Mouse (Mus musculus): ENCODE measurements at regions not wholly inside any gene's neighbourhood (a gene's known extent, or its start where the extent isn't known, plus 50 kb on each side); places are given as distances from the start of the nearest gene placed in this dataset.
A peak's percentile ranks its signal among the peaks of the same experiment; 100 is the strongest.

DNA sequence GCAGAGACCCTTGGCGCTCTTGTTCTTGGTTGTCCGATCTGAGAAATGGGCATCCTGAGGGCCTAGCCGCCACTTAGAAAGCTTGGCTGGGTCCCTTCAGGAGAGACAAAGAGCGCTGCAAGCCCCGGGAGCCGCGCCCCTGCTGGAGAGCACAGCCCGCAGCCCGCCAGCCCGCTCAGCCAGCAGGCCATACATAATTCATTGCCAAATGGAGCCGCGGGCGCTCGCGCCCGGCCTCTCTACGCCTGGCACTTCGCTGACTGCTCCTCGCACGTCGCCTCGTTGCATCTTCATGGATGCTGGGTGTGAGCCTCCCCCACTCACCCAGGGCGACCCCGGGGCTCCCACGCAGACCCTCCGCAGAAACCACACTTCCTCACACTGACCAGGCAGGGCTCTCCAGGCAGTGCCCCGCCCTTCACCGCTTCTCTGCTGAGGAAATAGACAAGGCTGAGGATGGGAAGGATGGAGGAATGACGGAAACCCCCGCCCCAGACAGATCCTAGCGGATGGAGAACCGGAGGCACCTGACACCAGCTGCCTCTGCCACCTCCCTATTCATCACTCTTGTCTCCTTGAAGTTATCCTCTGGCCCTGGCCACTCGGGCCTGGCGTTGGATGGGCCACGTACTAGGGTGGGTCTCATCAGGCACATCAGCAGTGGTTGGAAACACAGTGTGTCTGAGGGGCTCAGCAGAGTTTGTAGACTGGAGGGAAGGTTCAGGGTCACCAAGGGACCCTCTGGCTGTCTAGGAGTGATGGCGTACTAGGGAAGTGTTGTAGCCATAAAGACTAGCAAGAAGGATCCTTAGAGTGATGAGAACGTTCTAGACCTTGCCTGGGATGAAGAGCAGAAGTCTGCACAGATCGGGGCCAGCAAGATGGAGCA, 77.6 kb downstream of the 1700001O22Rik start:
- peaks cover 18% of the 10 kb centered on the region for H3K27me3 ChIP-seq (ENCODE audit: control insufficient read depth, insufficient read depth, low read depth, low read length)
- H3K36me3 ChIP-seq (ENCODE audit: control insufficient read depth, insufficient read depth) = no peaks in the 10 kb centered on the region
- H3K9me3 ChIP-seq (replicated peaks; ENCODE audit: control insufficient read depth, low read length) = no peaks in the 10 kb centered on the region
- no peak overlapping the region for H3K9ac ChIP-seq (ENCODE audit: low read depth, low read length)
- H3K27ac ChIP-seq (ENCODE audit: low read length) = no peak overlapping the region
- H3K4me1 ChIP-seq (ENCODE audit: control insufficient read depth, low read depth, low read length) = no peaks in the 10 kb centered on the region; the same call in none of the 2 replicates
- peak overlapping the region; percentile 5; the same call in 1 of the 2 replicates for H3K4me3 ChIP-seq (ENCODE audit: low read depth, low read length)
- ATAC-seq (ENCODE audit: low read depth) = no peak
- 16% methylated on average over 38 of the region's 38 CpGs for WGBS (ENCODE audit: insufficient replicate concordance)
- H3K4me2 ChIP-seq (ENCODE audit: low read depth, low read length) = peak overlapping the region; percentile 41

DNA sequence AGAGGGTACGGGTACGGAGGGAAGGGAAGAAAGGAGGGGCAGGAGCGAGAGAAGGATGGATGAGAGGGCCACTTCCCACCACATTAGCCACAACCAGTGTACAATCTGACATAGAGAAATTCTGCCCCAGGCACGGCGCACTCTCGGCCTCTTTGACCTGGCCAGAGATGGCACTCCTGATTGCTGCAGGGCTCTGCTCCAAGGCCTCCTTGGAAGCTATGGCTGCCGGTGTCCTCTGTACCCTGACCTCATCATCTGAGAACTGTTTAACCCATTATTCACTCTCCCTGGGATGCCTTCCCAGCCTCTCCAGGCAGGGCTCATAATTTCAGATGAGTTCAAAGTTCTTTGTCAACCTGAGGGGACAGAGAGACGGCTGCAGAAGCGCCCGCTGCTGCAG, 78.3 kb downstream of the 1700001O22Rik start:
- Histone ChIP-seq H3K27ac (ENCODE audit: low read length) (no peak overlapping the region), H3K9ac (ENCODE audit: low read depth, low read length) (no peak overlapping the region), H3K4me1 (ENCODE audit: control insufficient read depth, low read depth, low read length) (no peaks in the 10 kb centered on the region; the same call in none of the 2 replicates), H3K4me2 (ENCODE audit: low read depth, low read length) (peak overlapping the region; percentile 41), H3K27me3 (ENCODE audit: control insufficient read depth, insufficient read depth, low read depth, low read length) (peaks cover 18% of the 10 kb centered on the region), H3K36me3 (ENCODE audit: control insufficient read depth, insufficient read depth) (no peaks in the 10 kb centered on the region), H3K9me3 (replicated peaks; ENCODE audit: control insufficient read depth, low read length) (no peaks in the 10 kb centered on the region), H3K4me3 (ENCODE audit: low read depth, low read length) (peak overlapping the region; percentile 5; the same call in 1 of the 2 replicates)
- 42% methylated on average over 10 of the region's 10 CpGs for WGBS (ENCODE audit: insufficient replicate concordance)
- ATAC-seq (ENCODE audit: low read depth) = no peak

DNA sequence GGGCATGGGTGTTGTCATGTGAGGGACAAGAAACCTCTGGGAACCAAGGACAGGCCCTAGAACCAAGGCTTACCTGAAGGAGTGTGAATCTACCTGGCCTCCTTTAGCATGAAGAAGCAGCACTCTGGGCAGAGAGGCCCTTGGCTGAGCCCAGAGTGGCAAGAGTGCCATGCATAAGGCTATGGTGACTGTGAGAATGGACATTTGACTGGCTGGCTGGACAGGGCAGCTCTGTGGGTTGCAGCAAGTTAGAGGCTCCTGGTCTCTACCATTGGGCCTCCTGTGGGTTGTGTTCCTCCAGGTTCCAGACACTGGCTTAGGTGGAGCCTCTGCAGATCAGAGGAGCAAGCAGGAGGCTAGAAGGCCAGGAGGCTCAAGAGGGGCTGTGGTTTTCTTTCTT, 78.9 kb downstream of the 1700001O22Rik start:
- Histone ChIP-seq H3K9ac (ENCODE audit: low read depth, low read length) (no peak overlapping the region), H3K27ac (ENCODE audit: low read length) (no peak overlapping the region), H3K36me3 (ENCODE audit: control insufficient read depth, insufficient read depth) (no peaks in the 10 kb centered on the region), H3K9me3 (replicated peaks; ENCODE audit: control insufficient read depth, low read length) (no peaks in the 10 kb centered on the region), H3K4me1 (ENCODE audit: control insufficient read depth, low read depth, low read length) (no peaks in the 10 kb centered on the region; the same call in none of the 2 replicates), H3K27me3 (ENCODE audit: control insufficient read depth, insufficient read depth, low read depth, low read length) (peaks cover 18% of the 10 kb centered on the region), H3K4me2 (ENCODE audit: low read depth, low read length) (no peak overlapping the region), H3K4me3 (ENCODE audit: low read depth, low read length) (no peak overlapping the region)
- no peak for ATAC-seq (ENCODE audit: low read depth)

DNA sequence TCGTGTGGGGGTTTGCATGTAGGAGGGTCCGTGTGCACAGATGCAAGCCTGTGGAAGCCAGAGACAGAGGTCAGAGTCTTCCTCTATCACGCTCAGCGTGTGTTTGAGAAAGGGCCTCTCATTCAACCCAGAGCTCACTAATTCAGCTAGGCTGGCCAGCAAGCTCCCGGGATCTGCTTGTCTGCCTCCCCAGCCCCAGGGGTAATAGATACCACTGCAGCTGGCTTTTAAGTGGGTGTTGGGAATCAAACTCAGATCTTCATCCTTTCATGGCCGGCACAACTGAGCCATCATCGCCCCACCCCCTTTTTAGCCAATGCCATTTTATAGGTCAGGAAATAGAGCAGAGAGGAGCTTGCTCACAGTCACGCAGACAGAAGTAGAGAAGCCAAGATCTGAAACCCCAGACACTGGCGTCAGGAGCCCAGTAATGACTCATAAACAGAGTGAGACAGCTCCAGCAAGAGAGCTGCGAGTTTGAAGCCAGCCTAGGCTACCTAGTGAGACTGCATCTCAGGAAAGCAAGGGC, 80.3 kb downstream of the 1700001O22Rik start:
- WGBS (ENCODE audit: insufficient replicate concordance) = 40% methylated on average over 10 of the region's 10 CpGs
- no peak for ATAC-seq (ENCODE audit: low read depth)
- Histone ChIP-seq H3K27ac (ENCODE audit: low read length) (no peak overlapping the region), H3K36me3 (ENCODE audit: control insufficient read depth, insufficient read depth) (no peaks in the 10 kb centered on the region), H3K4me1 (ENCODE audit: control insufficient read depth, low read depth, low read length) (peaks cover 9% of the 10 kb centered on the region), H3K9ac (ENCODE audit: low read depth, low read length) (no peak overlapping the region), H3K4me3 (ENCODE audit: low read depth, low read length) (no peak overlapping the region), H3K4me2 (ENCODE audit: low read depth, low read length) (no peak overlapping the region), H3K9me3 (replicated peaks; ENCODE audit: control insufficient read depth, low read length) (no peaks in the 10 kb centered on the region), H3K27me3 (ENCODE audit: control insufficient read depth, insufficient read depth, low read depth, low read length) (peaks cover 27% of the 10 kb centered on the region)

DNA sequence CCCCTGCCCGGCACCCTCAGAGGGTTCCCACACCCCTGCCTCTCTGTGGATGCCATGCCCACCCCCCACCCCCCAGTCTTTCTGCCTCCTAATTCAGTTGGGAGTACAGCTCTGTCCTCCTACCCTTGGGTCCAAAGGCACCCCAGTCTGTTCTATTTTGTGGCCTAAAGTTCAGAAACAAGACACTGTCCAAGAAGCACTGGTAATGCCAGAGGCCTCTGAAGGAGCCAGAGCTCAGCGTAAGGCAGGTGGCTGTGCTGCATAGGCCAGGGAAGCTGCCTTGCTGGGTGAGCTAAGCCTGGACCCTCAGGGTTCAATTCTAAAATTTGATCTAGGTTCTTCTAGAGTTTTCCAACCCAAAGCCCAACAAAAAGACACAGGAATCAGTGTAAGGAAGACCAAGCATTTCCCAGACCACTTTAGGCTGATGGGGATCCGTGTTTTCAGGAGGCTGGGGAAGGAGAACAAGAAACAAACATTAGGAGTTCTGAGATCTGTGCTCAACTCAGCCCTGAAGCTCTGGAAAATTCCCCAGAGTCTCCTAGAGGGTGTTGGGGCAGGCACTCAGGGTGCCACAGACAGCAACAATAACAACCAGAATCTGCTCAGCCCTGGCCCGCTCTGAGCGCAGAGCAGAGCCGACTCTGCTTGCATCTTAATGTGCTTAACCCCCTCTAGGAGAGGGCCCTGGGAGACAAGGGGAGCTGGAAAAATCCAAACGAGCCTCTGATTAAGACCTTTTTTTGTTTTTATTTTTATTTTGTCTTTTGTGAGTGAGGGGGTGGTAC, 81.0 kb downstream of the 1700001O22Rik start:
- Histone ChIP-seq H3K4me2 (ENCODE audit: low read depth, low read length) (no peak overlapping the region), H3K9ac (ENCODE audit: low read depth, low read length) (no peak overlapping the region), H3K27me3 (ENCODE audit: control insufficient read depth, insufficient read depth, low read depth, low read length) (peaks cover 33% of the 10 kb centered on the region), H3K27ac (ENCODE audit: low read length) (no peak overlapping the region), H3K4me1 (ENCODE audit: control insufficient read depth, low read depth, low read length) (peaks cover 15% of the 10 kb centered on the region), H3K36me3 (ENCODE audit: control insufficient read depth, insufficient read depth) (no peaks in the 10 kb centered on the region), H3K4me3 (ENCODE audit: low read depth, low read length) (no peak overlapping the region), H3K9me3 (replicated peaks; ENCODE audit: control insufficient read depth, low read length) (no peaks in the 10 kb centered on the region)
- 58% methylated on average over 7 of the region's 7 CpGs for WGBS (ENCODE audit: insufficient replicate concordance)
- no peak for ATAC-seq (ENCODE audit: low read depth)

DNA sequence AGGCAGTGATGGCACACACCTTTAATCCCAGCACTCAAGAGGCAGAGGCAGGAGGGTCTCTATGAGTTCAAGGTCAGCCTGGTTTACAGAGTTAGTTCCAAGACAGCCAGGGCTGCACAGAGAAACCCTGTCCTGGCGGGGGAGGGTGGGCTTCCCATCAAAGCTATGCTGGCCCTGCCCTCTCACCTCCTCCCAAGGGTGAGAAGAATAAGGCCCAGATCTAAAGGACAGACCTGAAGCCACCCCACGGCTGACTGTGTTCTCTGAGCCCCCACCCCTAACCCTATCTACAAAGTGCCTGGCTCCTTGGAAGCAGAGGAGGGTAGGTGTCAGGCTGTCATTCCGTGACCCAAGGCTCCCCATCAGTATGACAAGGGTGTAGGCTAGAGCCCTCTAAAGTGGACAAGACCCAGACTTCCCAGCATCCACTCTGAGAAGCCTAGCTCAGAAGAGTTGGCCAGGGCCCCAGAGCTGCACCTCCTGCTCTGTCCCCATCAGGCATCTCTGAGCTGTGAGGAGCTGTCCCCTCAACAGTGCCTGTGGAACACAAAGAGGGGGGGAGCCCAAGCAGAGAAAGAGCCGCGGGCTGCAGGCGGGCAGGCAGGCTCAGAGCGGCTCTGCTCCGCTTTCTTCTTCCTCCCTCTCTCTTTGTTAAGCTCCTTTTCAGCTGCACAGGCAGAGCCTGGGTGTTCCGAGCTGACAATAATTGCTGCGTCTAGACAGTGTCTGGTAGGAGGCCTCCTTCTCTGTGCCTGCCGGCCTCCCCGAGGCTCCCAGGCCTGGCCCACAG, 81.8 kb downstream of the 1700001O22Rik start:
- no peak for ATAC-seq (ENCODE audit: low read depth)
- H3K9ac ChIP-seq (ENCODE audit: low read depth, low read length) = no peak overlapping the region
- no peak overlapping the region for H3K27ac ChIP-seq (ENCODE audit: low read length)
- peaks cover 41% of the 10 kb centered on the region for H3K27me3 ChIP-seq (ENCODE audit: control insufficient read depth, insufficient read depth, low read depth, low read length)
- no peaks in the 10 kb centered on the region for H3K36me3 ChIP-seq (ENCODE audit: control insufficient read depth, insufficient read depth)
- WGBS (ENCODE audit: insufficient replicate concordance) = 50% methylated on average over 12 of the region's 12 CpGs
- H3K9me3 ChIP-seq (replicated peaks; ENCODE audit: control insufficient read depth, low read length) = no peaks in the 10 kb centered on the region
- H3K4me3 ChIP-seq (ENCODE audit: low read depth, low read length) = no peak overlapping the region
- H3K4me1 ChIP-seq (ENCODE audit: control insufficient read depth, low read depth, low read length) = peaks cover 23% of the 10 kb centered on the region
- H3K4me2 ChIP-seq (ENCODE audit: low read depth, low read length) = no peak overlapping the region

DNA sequence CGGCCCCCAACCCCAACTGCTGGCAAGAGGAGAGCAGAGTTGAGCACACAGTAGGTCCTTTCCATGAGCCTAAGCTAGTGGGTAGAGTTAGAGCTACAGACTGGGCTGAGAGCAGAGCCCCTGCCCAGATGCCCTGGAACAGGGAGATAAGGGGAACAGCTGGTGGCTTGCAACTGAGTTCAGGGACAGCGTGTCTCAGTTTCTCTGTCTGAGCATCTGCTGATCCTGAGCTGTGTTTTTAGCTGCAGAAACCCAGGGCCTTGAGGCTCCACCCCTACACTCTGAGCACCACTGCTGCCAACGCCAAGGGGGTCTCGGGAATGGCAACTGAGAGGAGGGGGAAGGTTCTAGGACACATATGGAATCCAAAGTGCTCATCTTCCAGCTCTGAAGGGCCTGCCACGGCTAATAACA, 82.4 kb downstream of the 1700001O22Rik start:
- no peak overlapping the region for H3K27ac ChIP-seq (ENCODE audit: low read length)
- WGBS (ENCODE audit: insufficient replicate concordance) = 31% methylated on average over 5 of the region's 5 CpGs
- no peak overlapping the region for H3K4me2 ChIP-seq (ENCODE audit: low read depth, low read length)

DNA sequence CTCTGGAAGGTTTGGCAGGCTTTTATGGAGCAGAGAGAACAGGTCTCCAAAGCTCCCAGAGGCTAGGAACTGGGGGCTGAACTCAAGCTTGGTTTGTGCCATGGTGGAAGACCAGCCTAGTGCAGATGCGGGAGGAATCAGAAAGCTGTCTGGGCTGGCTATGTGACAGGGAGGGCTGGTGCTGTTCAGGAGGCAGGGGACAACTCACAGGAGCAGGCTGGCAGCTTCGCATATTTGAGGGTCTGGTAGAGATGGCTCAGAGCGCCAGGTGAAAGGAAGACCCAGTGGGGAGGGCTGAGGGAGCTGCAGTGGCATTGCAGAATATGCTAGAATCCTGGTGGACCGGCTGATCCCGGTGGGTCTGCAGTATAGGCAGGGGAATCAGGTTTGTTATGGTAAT, 83.2 kb downstream of the 1700001O22Rik start:
- Histone ChIP-seq H3K4me2 (ENCODE audit: low read depth, low read length) (no peak overlapping the region), H3K27me3 (ENCODE audit: control insufficient read depth, insufficient read depth, low read depth, low read length) (peaks cover 32% of the 10 kb centered on the region), H3K4me3 (ENCODE audit: low read depth, low read length) (no peak overlapping the region), H3K27ac (ENCODE audit: low read length) (no peak overlapping the region), H3K4me1 (ENCODE audit: control insufficient read depth, low read depth, low read length) (peaks cover 26% of the 10 kb centered on the region), H3K9me3 (replicated peaks; ENCODE audit: control insufficient read depth, low read length) (no peaks in the 10 kb centered on the region), H3K9ac (ENCODE audit: low read depth, low read length) (no peak overlapping the region), H3K36me3 (ENCODE audit: control insufficient read depth, insufficient read depth) (no peaks in the 10 kb centered on the region)
- 60% methylated on average over 5 of the region's 5 CpGs for WGBS (ENCODE audit: insufficient replicate concordance)
- no peak for ATAC-seq (ENCODE audit: low read depth)

More for the DNA sequence above, 82.4 kb downstream of the 1700001O22Rik start:
- no peaks in the 10 kb centered on the region for H3K9me3 ChIP-seq (replicated peaks; ENCODE audit: control insufficient read depth, low read length)
- H3K9ac ChIP-seq (ENCODE audit: low read depth, low read length) = no peak overlapping the region
- no peak for ATAC-seq (ENCODE audit: low read depth)
- H3K4me1 ChIP-seq (ENCODE audit: control insufficient read depth, low read depth, low read length) = peaks cover 26% of the 10 kb centered on the region
- peaks cover 40% of the 10 kb centered on the region for H3K27me3 ChIP-seq (ENCODE audit: control insufficient read depth, insufficient read depth, low read depth, low read length)
- no peak overlapping the region for H3K4me3 ChIP-seq (ENCODE audit: low read depth, low read length)
- H3K36me3 ChIP-seq (ENCODE audit: control insufficient read depth, insufficient read depth) = no peaks in the 10 kb centered on the region

All from liver, embryonic 16.5 days (tissue).